Mouse (Mus musculus) myocyte (in vitro differentiated cells): ENCODE data around the gene Sorcs2. TPM values are rescaled to one million over a fixed set of nuclear protein-coding genes. Genes with fewer than 3 reads are reported as not detected.

Experiments used
- H3K27me3 ChIP-seq: one replicate; pipeline ENCODE4 v1.6.1; 2011; ENCODE audit not compliant: control insufficient read depth, insufficient read depth, insufficient read length
- H3K36me3 ChIP-seq: one replicate; pipeline ENCODE4 v1.6.1; 2011; ENCODE audit not compliant: control insufficient read depth, insufficient read depth
- H3K4me2 ChIP-seq: one replicate; pipeline ENCODE4 v1.6.1; 2011; ENCODE audit warnings: low read depth, control low read depth
- H3K4me3 ChIP-seq: one replicate; pipeline ENCODE4 v1.5.1; 2011; ENCODE audit warnings: mild to moderate bottlenecking, control low read depth, moderate library complexity
- H3K79me2 ChIP-seq: one replicate; pipeline ENCODE4 v1.6.1; 2011; ENCODE audit not compliant: control insufficient read depth, insufficient read depth
- H3ac ChIP-seq: one replicate; pipeline ENCODE4 v1.6.1; 2011; ENCODE audit not compliant: control insufficient read depth, insufficient read length
- CEBPB ChIP-seq: IDR thresholded peaks from 2 replicates; pipeline ENCODE4 v1.6.1; 2011; ENCODE audit warnings: mild to moderate bottlenecking, moderate library complexity; ENCODE audit not compliant: poor library complexity, insufficient read depth, severe bottlenecking
- E2F4 ChIP-seq: IDR thresholded peaks from one replicate; pipeline ENCODE4 v1.6.1; 2011; ENCODE audit warnings: mild to moderate bottlenecking, control low read depth, moderate library complexity; ENCODE audit not compliant: insufficient read depth
- MAX ChIP-seq: IDR thresholded peaks from one replicate; pipeline ENCODE4 v1.6.1; 2011; ENCODE audit warnings: low read depth, mild to moderate bottlenecking, control low read depth
- MYOD1 ChIP-seq, 3 experiments: IDR thresholded peaks; one replicate each; pipeline ENCODE4 v1.6.1; 2011; ENCODE audit warnings: control low read depth in 2 of 3, low read depth in 2 of 3, mild to moderate bottlenecking in 2 of 3, moderate library complexity in 1 of 3; ENCODE audit not compliant: insufficient read length in 2 of 3, control insufficient read depth in 1 of 3
- MYOG ChIP-seq, 3 experiments: IDR thresholded peaks; one replicate each; pipeline ENCODE4 v1.6.1; 2011; ENCODE audit warnings: control low read depth in 2 of 3, low read depth in 2 of 3, mild to moderate bottlenecking in 2 of 3; ENCODE audit not compliant: insufficient read length in 2 of 3, control insufficient read depth in 1 of 3, insufficient read depth in 1 of 3
- POLR2A ChIP-seq: IDR thresholded peaks from one replicate; pipeline ENCODE4 v1.6.1; 2011; ENCODE audit warnings: low read depth, mild to moderate bottlenecking, control low read depth, moderate library complexity; ENCODE audit not compliant: insufficient read length
- POLR2AphosphoS2 ChIP-seq: IDR thresholded peaks from one replicate; pipeline ENCODE4 v1.6.1; 2011; ENCODE audit warnings: low read depth, control low read depth; ENCODE audit not compliant: insufficient read length
- REST ChIP-seq: IDR thresholded peaks from one replicate; pipeline ENCODE4 v1.6.1; 2011; ENCODE audit warnings: mild to moderate bottlenecking, control low read depth, moderate library complexity; ENCODE audit not compliant: insufficient read depth, insufficient read length
- SRF ChIP-seq: IDR thresholded peaks from one replicate; pipeline ENCODE4 v1.6.1; 2011; ENCODE audit warnings: low read depth; ENCODE audit not compliant: control insufficient read depth, insufficient read length
- TCF12 ChIP-seq: IDR thresholded peaks from one replicate; pipeline ENCODE4 v1.6.1; 2011; ENCODE audit warnings: mild to moderate bottlenecking, control low read depth; ENCODE audit not compliant: poor library complexity, insufficient read depth, severe bottlenecking
- TCF3 ChIP-seq: IDR thresholded peaks from one replicate; pipeline ENCODE4 v1.6.1; 2011; ENCODE audit warnings: low read depth, control low read depth; ENCODE audit not compliant: insufficient read length
- USF1 ChIP-seq: IDR thresholded peaks from one replicate; pipeline ENCODE4 v1.6.1; 2011; ENCODE audit warnings: low read depth, mild to moderate bottlenecking, control low read depth, moderate library complexity
- polyA plus RNA-seq: library from polyadenylated mRNA; unstranded; fragments of >200 nt; fragmentation: generic; extraction: Trizol; gene quantifications from one replicate; pipeline ENCODE4 v1.2.1, GENCODE M21; 2012; ENCODE audit warnings: missing spikeins

Gene Sorcs2
- polyA plus RNA-seq, 1 experiment = 58.2 TPM

DNA sequence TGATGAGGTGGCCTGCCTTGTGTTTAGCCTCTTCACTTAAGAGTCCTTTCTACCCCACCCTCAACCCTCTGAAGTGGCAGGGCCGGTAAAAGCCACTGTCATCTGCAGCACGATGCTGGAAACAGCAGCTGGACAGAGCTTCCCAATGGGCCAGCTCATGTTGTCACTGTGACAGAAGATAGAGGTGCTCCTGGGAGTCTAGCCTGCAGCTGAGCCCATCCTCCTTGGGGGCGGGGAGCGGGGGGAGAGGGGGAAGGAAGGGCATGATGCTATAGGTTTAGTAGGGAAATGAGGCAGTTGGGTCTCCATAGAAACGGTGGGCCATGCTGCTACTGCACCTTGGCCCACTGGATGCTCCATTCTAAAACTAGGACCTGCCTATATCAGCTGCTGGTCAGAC lies 279.9 kb downstream of the Sorcs2 start:
- TF ChIP-seq SRF (no peak), MAX (no peak), MYOG (IDR thresholded peaks at IDR 0.05; ENCODE audit: control insufficient read depth in 1 of 3, insufficient read depth in 1 of 3, insufficient read length in 2 of 3, low read depth in 2 of 3) (no peak), CEBPB (no peak), REST (no peak), TCF12 (no peak), USF1 (no peak), MYOD1 (IDR thresholded peaks at IDR 0.05; ENCODE audit: control insufficient read depth in 1 of 3, insufficient read length in 2 of 3, low read depth in 2 of 3) (no peak), POLR2A (no peak), TCF3 (no peak), E2F4 (no peak), POLR2AphosphoS2 (no peak)
- Histone ChIP-seq H3K4me3 (no peak overlapping the region), H3K4me2 (no peak overlapping the region), H3K36me3 (no peaks in the 10 kb centered on the region), H3K27me3 (no peaks in the 10 kb centered on the region), H3K79me2 (no peaks in the 10 kb centered on the region), H3ac (no peak overlapping the region)

DNA sequence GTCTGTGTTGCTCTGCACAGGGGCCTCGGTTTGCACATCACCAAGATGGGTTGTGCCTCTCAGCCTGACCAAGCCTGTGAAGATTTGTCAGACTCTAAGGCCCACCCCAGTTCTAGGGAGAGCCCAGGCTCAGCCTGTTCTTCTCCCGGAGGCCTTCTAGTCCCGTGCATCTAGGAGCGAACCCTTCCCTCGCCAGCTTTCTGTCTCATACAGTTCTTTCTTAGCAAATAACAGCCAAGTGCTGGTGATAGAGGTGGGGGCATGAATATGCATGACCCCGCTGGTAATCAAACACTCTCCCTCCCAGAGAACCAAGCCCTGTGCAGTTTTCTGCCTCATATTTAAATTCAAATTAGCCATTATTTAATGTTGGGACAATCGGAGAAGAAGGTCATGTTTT lies 282.4 kb downstream of the Sorcs2 start:
- no peak overlapping the region for H3ac ChIP-seq
- no peak overlapping the region for H3K4me2 ChIP-seq
- no peak for TF ChIP-seq POLR2AphosphoS2
- TF ChIP-seq E2F4 = no peak
- TF ChIP-seq TCF3 = no peak
- no peak for TF ChIP-seq REST
- no peak for TF ChIP-seq USF1
- no peak for TF ChIP-seq MYOG (IDR thresholded peaks at IDR 0.05; ENCODE audit: control insufficient read depth in 1 of 3, insufficient read depth in 1 of 3, insufficient read length in 2 of 3, low read depth in 2 of 3)
- H3K36me3 ChIP-seq = no peaks in the 10 kb centered on the region
- no peaks in the 10 kb centered on the region for H3K27me3 ChIP-seq
- H3K4me3 ChIP-seq = no peak overlapping the region
- no peaks in the 10 kb centered on the region for H3K79me2 ChIP-seq

DNA sequence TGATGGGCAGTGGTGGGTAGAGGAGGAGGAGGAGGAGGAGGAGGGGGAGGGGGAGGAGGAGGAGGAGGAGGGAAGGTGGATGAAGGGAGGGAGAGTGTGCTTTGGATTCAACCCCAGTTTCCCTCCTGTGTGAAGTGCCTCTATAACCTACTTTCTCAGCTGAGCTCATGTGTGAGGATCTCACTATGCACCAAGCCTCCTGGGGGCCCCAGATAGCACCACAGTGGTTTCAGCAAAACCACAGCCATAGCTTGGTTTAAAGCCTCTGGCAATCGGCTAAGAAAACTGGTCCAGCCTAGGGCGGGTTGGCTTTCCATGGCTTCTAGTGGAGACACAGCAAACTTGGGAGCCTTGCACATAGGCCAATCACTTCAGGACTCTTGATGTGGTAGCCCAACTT lies 284.2 kb downstream of the Sorcs2 start:
- Histone ChIP-seq H3K4me2 (no peak overlapping the region), H3ac (no peak overlapping the region), H3K36me3 (no peaks in the 10 kb centered on the region), H3K27me3 (no peaks in the 10 kb centered on the region), H3K79me2 (no peaks in the 10 kb centered on the region), H3K4me3 (no peak overlapping the region)
- TF ChIP-seq SRF (no peak), MYOG (IDR thresholded peaks at IDR 0.05; ENCODE audit: control insufficient read depth in 1 of 3, insufficient read depth in 1 of 3, insufficient read length in 2 of 3, low read depth in 2 of 3) (no peak), TCF3 (no peak), E2F4 (no peak), TCF12 (no peak), MAX (no peak), MYOD1 (IDR thresholded peaks at IDR 0.05; ENCODE audit: control insufficient read depth in 1 of 3, insufficient read length in 2 of 3, low read depth in 2 of 3) (no peak), REST (no peak), CEBPB (no peak), POLR2AphosphoS2 (no peak), USF1 (no peak), POLR2A (no peak)

DNA sequence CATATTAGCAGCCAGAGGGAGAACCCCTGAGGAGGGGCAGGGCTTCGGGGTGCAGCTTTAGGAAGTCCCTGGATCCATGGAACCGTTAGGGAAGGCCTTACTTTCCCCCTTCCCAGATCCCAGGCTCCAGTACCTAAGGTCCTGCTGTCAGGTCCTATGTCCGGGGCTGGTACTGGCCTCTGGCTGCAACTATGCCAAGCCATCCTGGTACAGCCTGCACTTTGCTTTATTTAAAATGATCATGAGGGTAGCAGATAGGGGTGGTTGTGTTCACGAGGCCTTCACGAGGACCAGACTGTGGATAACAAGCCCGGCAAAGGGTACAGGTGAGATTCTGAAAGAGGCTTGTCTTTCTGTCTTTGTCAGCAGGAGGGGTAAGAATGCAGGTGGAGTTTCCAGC lies 285.2 kb downstream of the Sorcs2 start:
- TF ChIP-seq MYOG (IDR thresholded peaks at IDR 0.05; ENCODE audit: control insufficient read depth in 1 of 3, insufficient read depth in 1 of 3, insufficient read length in 2 of 3, low read depth in 2 of 3) = no peak
- TF ChIP-seq CEBPB = no peak
- TF ChIP-seq TCF3 = no peak
- TF ChIP-seq POLR2AphosphoS2 = no peak
- no peak for TF ChIP-seq SRF
- TF ChIP-seq MYOD1 (IDR thresholded peaks at IDR 0.05; ENCODE audit: control insufficient read depth in 1 of 3, insufficient read length in 2 of 3, low read depth in 2 of 3) = no peak
- TF ChIP-seq TCF12 = no peak
- TF ChIP-seq REST = no peak
- no peak for TF ChIP-seq POLR2A
- no peak for TF ChIP-seq USF1
- no peak for TF ChIP-seq MAX
- no peaks in the 10 kb centered on the region for H3K79me2 ChIP-seq
- no peaks in the 10 kb centered on the region for H3K27me3 ChIP-seq
- no peak overlapping the region for H3K4me2 ChIP-seq
- H3ac ChIP-seq = no peak overlapping the region
- H3K4me3 ChIP-seq = no peak overlapping the region
- H3K36me3 ChIP-seq = no peaks in the 10 kb centered on the region

DNA sequence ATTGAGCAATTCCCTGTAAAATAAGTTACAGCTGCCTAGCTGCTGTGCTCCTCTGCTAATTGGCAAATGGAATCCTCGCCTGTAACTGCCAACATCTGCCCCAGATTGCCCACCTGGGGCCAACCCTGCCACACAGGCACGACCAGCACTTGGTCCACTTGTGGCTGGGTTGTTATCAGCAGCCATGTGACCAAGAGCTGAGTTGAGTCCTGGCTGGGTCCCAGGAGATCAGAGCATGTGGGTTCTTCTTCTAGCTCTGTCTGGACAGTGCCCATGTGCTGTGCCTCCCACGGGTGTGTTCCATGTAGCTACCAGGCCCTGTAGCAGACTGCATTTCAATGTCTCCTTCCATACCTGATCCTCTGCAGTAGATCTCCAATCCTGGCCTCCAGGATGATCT lies 286.4 kb downstream of the Sorcs2 start:
- Histone ChIP-seq H3ac (no peak overlapping the region), H3K27me3 (no peaks in the 10 kb centered on the region), H3K79me2 (no peaks in the 10 kb centered on the region), H3K4me3 (no peak overlapping the region), H3K36me3 (no peaks in the 10 kb centered on the region), H3K4me2 (no peak overlapping the region)
- TF ChIP-seq TCF12 (no peak), USF1 (no peak), TCF3 (no peak), MYOD1 (IDR thresholded peaks at IDR 0.05; ENCODE audit: control insufficient read depth in 1 of 3, insufficient read length in 2 of 3, low read depth in 2 of 3) (no peak), MAX (no peak), REST (no peak), E2F4 (no peak), POLR2AphosphoS2 (no peak), CEBPB (no peak), POLR2A (no peak), SRF (no peak), MYOG (IDR thresholded peaks at IDR 0.05; ENCODE audit: control insufficient read depth in 1 of 3, insufficient read depth in 1 of 3, insufficient read length in 2 of 3, low read depth in 2 of 3) (no peak)
